Mouse (Mus musculus) telencephalon, adult 2 months (tissue): ENCODE measurements around the gene Foxp1.

ENCODE experiments used
- DNase-seq: peaks from one replicate; pipeline ENCODE4 v3.0.0-alpha.2; 2011; ENCODE audit warnings: low read depth, low spot score

Foxp1 gene

GRCm38 (mm10) chr6:99057113-99057553, 465.4 kb downstream of the Foxp1 start:
- no peak for DNase-seq

- DNase-seq, result no peak
Observed at GRCm38 (mm10) chr6:99056379-99056778, 466.1 kb downstream of the Foxp1 start.

GRCm38 (mm10) chr6:99053998-99054397, 468.5 kb downstream of the Foxp1 start:
- no peak for DNase-seq

- no peak for DNase-seq
Observed at GRCm38 (mm10) chr6:99053111-99053510, 469.4 kb downstream of the Foxp1 start.

- no peak for DNase-seq
Observed at GRCm38 (mm10) chr6:99051724-99052123, 470.8 kb downstream of the Foxp1 start.

- DNase-seq, result no peak
Observed at GRCm38 (mm10) chr6:99050288-99051006, 472.1 kb downstream of the Foxp1 start.

GRCm38 (mm10) chr6:99047322-99047721, 475.2 kb downstream of the Foxp1 start:
- no peak for DNase-seq

- no peak for DNase-seq
Observed at GRCm38 (mm10) chr6:99045845-99046788, 476.4 kb downstream of the Foxp1 start.

GRCm38 (mm10) chr6:99043932-99044664, 478.4 kb downstream of the Foxp1 start:
- DNase-seq, result no peak

- no peak for DNase-seq
Observed at GRCm38 (mm10) chr6:99043226-99043625, 479.3 kb downstream of the Foxp1 start.

- DNase-seq, result no peak
Observed at GRCm38 (mm10) chr6:99042175-99042954, 480.2 kb downstream of the Foxp1 start.

- no peak for DNase-seq
Observed at GRCm38 (mm10) chr6:99038977-99039376, 483.5 kb downstream of the Foxp1 start.

GRCm38 (mm10) chr6:99035459-99036375, 486.8 kb downstream of the Foxp1 start:
- no peak for DNase-seq

GRCm38 (mm10) chr6:99033062-99033461, 489.5 kb downstream of the Foxp1 start:
- DNase-seq, result no peak

GRCm38 (mm10) chr6:99031321-99031903, 491.1 kb downstream of the Foxp1 start:
- no peak for DNase-seq

- no peak for DNase-seq
Observed at GRCm38 (mm10) chr6:99030251-99030650, 492.3 kb downstream of the Foxp1 start.

GRCm38 (mm10) chr6:99029438-99029837, 493.1 kb downstream of the Foxp1 start:
- no peak for DNase-seq

GRCm38 (mm10) chr6:99028989-99029305, 493.6 kb downstream of the Foxp1 start:
- DNase-seq, result no peak

GRCm38 (mm10) chr6:99028161-99028988, 494.1 kb downstream of the Foxp1 start:
- no peak for DNase-seq
